Mouse (Mus musculus) MEL (cell line): ENCODE measurements at regions not wholly inside any gene's neighbourhood (a gene's known extent, or its start where the extent isn't known, plus 50 kb on each side); places are given as distances from the start of the nearest gene placed in this dataset.

Experiments used
- DNase-seq: peaks from one replicate; pipeline ENCODE4 v3.0.0; 2011; ENCODE audit warnings: low read depth, low spot score
- H3K27ac ChIP-seq: 2 replicates; pipeline ENCODE4 v1.5.1; 2012; ENCODE audit warnings: low read depth, mild to moderate bottlenecking, control low read depth, low read length, moderate library complexity; ENCODE audit not compliant: control insufficient read depth
- H3K27me3 ChIP-seq, 2 experiments: fragments of 150-350 bp in 1 of 2; sonication (generic) in 1 of 2; 2 replicates each; pipeline ENCODE4 v1.6.1; 2012; ENCODE audit warnings: low read length in 2 of 2, mild to moderate bottlenecking in 2 of 2, improper control_type of control experiment in 1 of 2, moderate library complexity in 1 of 2; ENCODE audit not compliant: insufficient read depth in 2 of 2, control insufficient read depth in 1 of 2
- H3K36me3 ChIP-seq, 2 experiments: 2 replicates each; pipeline ENCODE4 v1.6.1; 2012 to 2014; ENCODE audit warnings: low read length in 2 of 2, improper control_type of control experiment in 1 of 2, inconsistent platforms in 1 of 2, mild to moderate bottlenecking in 1 of 2; ENCODE audit not compliant: insufficient read depth in 2 of 2, control insufficient read depth in 1 of 2
- H3K4me1 ChIP-seq, 2 experiments: fragments of 150-350 bp in 1 of 2; sonication (generic) in 1 of 2; 2 replicates each; pipeline ENCODE4 v1.6.1; 2012; ENCODE audit warnings: low read length in 2 of 2, improper control_type of control experiment in 1 of 2, mild to moderate bottlenecking in 1 of 2; ENCODE audit not compliant: insufficient read depth in 2 of 2, control insufficient read depth in 1 of 2
- H3K4me3 ChIP-seq, 2 experiments: fragments of 150-350 bp in 1 of 2; sonication (generic) in 1 of 2; 2 replicates each; pipeline ENCODE4 v1.5.1; 2012; ENCODE audit warnings: low read depth in 2 of 2, low read length in 2 of 2, mild to moderate bottlenecking in 2 of 2, moderate library complexity in 2 of 2, control low read depth in 1 of 2, improper control_type of control experiment in 1 of 2; ENCODE audit not compliant: control insufficient read depth in 1 of 2, insufficient read depth in 1 of 2
- H3K79me2 ChIP-seq: 2 replicates; pipeline ENCODE4 v1.6.1; 2012; ENCODE audit warnings: mild to moderate bottlenecking, low read length, moderate library complexity; ENCODE audit not compliant: control insufficient read depth, poor library complexity, insufficient read depth
- H3K9ac ChIP-seq: 2 replicates; pipeline ENCODE4 v1.6.1; 2012; ENCODE audit warnings: low read depth, mild to moderate bottlenecking, control low read depth, low read length, moderate library complexity; ENCODE audit not compliant: control insufficient read depth, poor library complexity, severe bottlenecking
- H3K9me3 ChIP-seq: fragments of 150-350 bp; sonication (generic); replicated peaks from 2 replicates; pipeline ENCODE4 v1.6.1; 2012; ENCODE audit warnings: mild to moderate bottlenecking, low read length, improper control_type of control experiment, moderate library complexity; ENCODE audit not compliant: insufficient read depth
- BHLHE40 ChIP-seq: IDR thresholded peaks from 2 replicates; pipeline ENCODE4 v1.6.1; 2012; ENCODE audit warnings: low read depth, mild to moderate bottlenecking, inconsistent platforms, low read length, improper control_type of control experiment, borderline replicate concordance
- CHD1 ChIP-seq: IDR thresholded peaks from 2 replicates; pipeline ENCODE4 v1.6.1; 2012; ENCODE audit warnings: low read depth, mild to moderate bottlenecking, inconsistent platforms, low read length, improper control_type of control experiment
- CHD2 ChIP-seq: IDR thresholded peaks from 2 replicates; pipeline ENCODE4 v1.6.1; 2011; ENCODE audit warnings: low read length, improper control_type of control experiment
- GATA1 ChIP-seq: IDR thresholded peaks from 2 replicates; pipeline ENCODE4 v1.6.1; 2011; ENCODE audit warnings: low read depth, low read length, improper control_type of control experiment
- JUND ChIP-seq: IDR thresholded peaks from 2 replicates; pipeline ENCODE4 v1.6.1; 2011; ENCODE audit warnings: low read depth, mild to moderate bottlenecking, improper control_type of control experiment, low read length
- MAFK ChIP-seq: IDR thresholded peaks from 2 replicates; pipeline ENCODE4 v1.6.1; 2011; ENCODE audit warnings: low read depth, mild to moderate bottlenecking, low read length, improper control_type of control experiment, borderline replicate concordance
- MAX ChIP-seq: IDR thresholded peaks from 2 replicates; pipeline ENCODE4 v1.6.1; 2011; ENCODE audit warnings: low read length, improper control_type of control experiment
- MAZ ChIP-seq: IDR thresholded peaks from 2 replicates; pipeline ENCODE4 v1.6.1; 2012; ENCODE audit warnings: low read depth, mild to moderate bottlenecking, inconsistent platforms, low read length, improper control_type of control experiment
- MEF2A ChIP-seq: IDR thresholded peaks from 2 replicates; pipeline ENCODE4 v1.6.1; 2014; ENCODE audit warnings: low read depth, mild to moderate bottlenecking, inconsistent platforms, low read length, improper control_type of control experiment; ENCODE audit not compliant: poor library complexity, insufficient replicate concordance, severe bottlenecking; ENCODE audit errors: extremely low read depth
- MXI1 ChIP-seq: IDR thresholded peaks from 2 replicates; pipeline ENCODE4 v1.6.1; 2011; ENCODE audit warnings: mild to moderate bottlenecking, low read depth, low read length, improper control_type of control experiment
- MYC ChIP-seq: IDR thresholded peaks from 2 replicates; pipeline ENCODE4 v1.6.1; 2011; ENCODE audit warnings: low read depth, mild to moderate bottlenecking, low read length, improper control_type of control experiment, moderate library complexity
- NELFE ChIP-seq: IDR thresholded peaks from 2 replicates; pipeline ENCODE4 v1.6.1; 2011; ENCODE audit warnings: low read depth, low read length, improper control_type of control experiment
- POLR2AphosphoS2 ChIP-seq: IDR thresholded peaks from 2 replicates; pipeline ENCODE4 v1.6.1; 2011; ENCODE audit warnings: low read length, improper control_type of control experiment
- SMC3 ChIP-seq: IDR thresholded peaks from 2 replicates; pipeline ENCODE4 v1.6.1; 2011; ENCODE audit warnings: low read depth, low read length, improper control_type of control experiment
- TAL1 ChIP-seq: IDR thresholded peaks from 2 replicates; pipeline ENCODE4 v1.6.1; 2012; ENCODE audit warnings: mild to moderate bottlenecking, inconsistent platforms, low read length, moderate library complexity, mixed read lengths
- TBP ChIP-seq: IDR thresholded peaks from 2 replicates; pipeline ENCODE4 v1.8.0; 2011; ENCODE audit warnings: low read depth, low read length, improper control_type of control experiment
- TCF12 ChIP-seq: IDR thresholded peaks from 2 replicates; pipeline ENCODE4 v1.6.1; 2014; ENCODE audit warnings: low read depth, mild to moderate bottlenecking, inconsistent platforms, low read length, improper control_type of control experiment, moderate library complexity
- UBTF ChIP-seq: IDR thresholded peaks from 2 replicates; pipeline ENCODE4 v1.6.1; 2012; ENCODE audit warnings: low read depth, mild to moderate bottlenecking, inconsistent platforms, low read length, improper control_type of control experiment, moderate library complexity, borderline replicate concordance; ENCODE audit not compliant: insufficient read depth

- H3K9ac ChIP-seq, result no peak overlapping the region
- TF ChIP-seq MYC, result no peak
- TF ChIP-seq TAL1, result no peak
- TF ChIP-seq MXI1, result no peak
- TF ChIP-seq GATA1, result no peak
- TF ChIP-seq CHD1, result no peak
- TF ChIP-seq MAX, result no peak
- no peak for TF ChIP-seq CHD2
- TF ChIP-seq BHLHE40, result no peak
- no peak for TF ChIP-seq MEF2A
- no peak for TF ChIP-seq JUND
- TF ChIP-seq MAFK, result no peak
- TF ChIP-seq MAZ, result no peak
- H3K27me3 ChIP-seq, result peaks cover 0 to 3% of the 10 kb centered on the region in 2 experiments; a peak in 2 of 4 replicates
- H3K36me3 ChIP-seq, result no peaks in the 10 kb centered on the region
- H3K4me1 ChIP-seq, result no peaks in the 10 kb centered on the region
- no peaks in the 10 kb centered on the region for H3K79me2 ChIP-seq
- no peak overlapping the region for H3K27ac ChIP-seq
- no peak for DNase-seq
- no peak overlapping the region for H3K4me3 ChIP-seq
- H3K9me3 ChIP-seq, result no peaks in the 10 kb centered on the region
These were observed 79.1 kb downstream of the Sema4f start for GRCm38 (mm10) chr6:82860485-82860884.

- TF ChIP-seq CHD2 (no peak), SMC3 (no peak), CHD1 (no peak), TBP (no peak), MAX (no peak), BHLHE40 (no peak), UBTF (no peak), TCF12 (no peak), POLR2AphosphoS2 (no peak), NELFE (no peak), MXI1 (no peak)
- TF ChIP-seq, all 39 proteins: peak for 0
- no peak for DNase-seq
- no peaks in the 10 kb centered on the region for H3K4me1 ChIP-seq
- H3K4me3 ChIP-seq, result no peak overlapping the region
- no peaks in the 10 kb centered on the region for H3K79me2 ChIP-seq
- H3K36me3 ChIP-seq, result no peaks in the 10 kb centered on the region
- peaks cover 0 to 2% of the 10 kb centered on the region in 2 experiments; a peak in 2 of 4 replicates for H3K27me3 ChIP-seq
- no peak overlapping the region for H3K27ac ChIP-seq
- no peaks in the 10 kb centered on the region for H3K9me3 ChIP-seq
- H3K9ac ChIP-seq, result no peak overlapping the region
These were observed 82.0 kb upstream of the Hk2 start for GRCm38 (mm10) chr6:82856218-82856617.
